Mouse (Mus musculus) forebrain, embryonic 11.5 days (tissue): ENCODE data around the gene Snx17. TPM values are rescaled to one million over a fixed set of nuclear protein-coding genes. Genes with fewer than 3 reads are reported as not detected.

Experiments used
- ATAC-seq: fragments of 200-750 bp; cut with Nextera tagmentation; replicated peaks from 2 replicates; pipeline ENCODE4 v1.8.0; 2017; ENCODE audit warnings: moderate TSS enrichment; ENCODE audit not compliant: low FRiP score
- DNase-seq: peaks from one replicate; pipeline ENCODE4 v3.0.0-alpha.2; 2017; ENCODE audit warnings: low spot score
- H3K27ac ChIP-seq: fragments of 300-500 bp; sonication (generic); 2 replicates; pipeline ENCODE4 v1.5.1; 2014; ENCODE audit warnings: low read depth, low read length
- H3K27me3 ChIP-seq: fragments of 300-500 bp; sonication (generic); 2 replicates; pipeline ENCODE4 v1.6.1; 2014; ENCODE audit warnings: mild to moderate bottlenecking, low read length, mixed read lengths; ENCODE audit not compliant: control insufficient read depth, insufficient read depth
- H3K36me3 ChIP-seq: fragments of 300-500 bp; sonication (generic); 2 replicates; pipeline ENCODE4 v1.6.1; 2014; ENCODE audit warnings: mild to moderate bottlenecking, low read length, moderate library complexity, mixed read lengths; ENCODE audit not compliant: control insufficient read depth, insufficient read depth
- H3K4me1 ChIP-seq: fragments of 300-500 bp; sonication (generic); replicated peaks from 2 replicates; pipeline ENCODE4 v1.6.1; 2014; ENCODE audit warnings: low read length, mixed read lengths; ENCODE audit not compliant: control insufficient read depth, insufficient read depth
- H3K4me2 ChIP-seq: fragments of 300-500 bp; sonication (generic); 2 replicates; pipeline ENCODE4 v1.6.1; 2014; ENCODE audit warnings: low read depth, mild to moderate bottlenecking, low read length, moderate library complexity, mixed read lengths; ENCODE audit not compliant: severe bottlenecking
- H3K4me3 ChIP-seq: fragments of 300-500 bp; sonication (generic); 2 replicates; pipeline ENCODE4 v1.5.1; 2014; ENCODE audit warnings: low read depth, low read length
- H3K9ac ChIP-seq: fragments of 300-500 bp; sonication (generic); 2 replicates; pipeline ENCODE4 v1.6.1; 2014; ENCODE audit warnings: low read length
- H3K9me3 ChIP-seq: fragments of 300-500 bp; sonication (generic); 2 replicates; pipeline ENCODE4 v1.6.1; 2016; ENCODE audit warnings: low read length, mixed read lengths; ENCODE audit not compliant: control insufficient read depth
- WGBS: fragments of 180-500 bp; shearing (Covaris S2); extraction: QIAGEN DNeasy Blood & Tissue Kit; methylation state at CpG from one replicate; pipeline ENCODE4 v1.1.7; 2014; 5-methylcytosine and 5-hydroxymethylcytosine counted together
- polyA plus RNA-seq: library from polyadenylated mRNA; unstranded; fragments of >200 nt; fragmentation: Nextera tagmentation; extraction: Ambion mirVana; gene quantifications from 2 replicates; pipeline ENCODE4 v1.2.1, GENCODE M21; 2014

Gene Snx17
- 142 and 144 TPM in 2 replicates for polyA plus RNA-seq

DNA sequence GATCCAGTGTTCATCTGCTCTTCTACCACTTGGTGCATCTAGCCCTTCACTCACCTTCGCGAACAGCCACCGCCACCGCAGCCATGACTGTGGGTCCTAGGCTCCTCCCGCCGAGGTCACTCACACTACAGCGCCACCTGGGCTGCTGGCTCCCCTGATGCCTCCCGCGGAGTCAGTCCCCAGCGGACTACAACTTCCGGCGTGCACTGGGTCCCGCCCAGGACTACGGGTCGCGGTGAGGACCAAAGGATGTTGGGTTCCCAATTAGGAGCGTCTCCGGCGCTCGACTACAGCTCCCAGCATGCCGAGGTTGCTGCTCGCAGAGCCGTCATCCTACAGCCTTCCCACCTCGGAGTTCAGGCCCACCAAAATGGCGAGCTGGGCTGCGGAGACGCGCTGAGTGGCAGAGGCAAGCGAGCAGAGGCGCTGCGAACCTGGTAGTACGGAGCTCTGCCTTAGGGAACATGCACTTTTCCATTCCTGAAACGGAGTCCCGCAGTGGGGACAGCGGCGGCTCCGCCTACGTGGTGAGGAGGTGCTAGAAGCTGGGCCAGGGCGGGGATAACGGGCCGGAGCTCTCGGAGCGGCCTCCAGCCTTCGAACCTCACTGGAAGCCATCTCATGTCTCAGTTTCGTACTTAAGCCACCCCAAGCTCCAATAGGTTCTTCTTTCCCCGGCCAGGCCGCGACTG lies at the start of gene Snx17, which contains the start of gene Eif2b4:
TSS of gene Snx17 (plus strand) at position 289 of the 692 bp plus-strand sequence.
TSS of gene Eif2b4 (minus strand) at position 492 of the 692 bp plus-strand sequence.
- no peaks in the 10 kb centered on the region for H3K9me3 ChIP-seq
- no peaks in the 10 kb centered on the region for H3K27me3 ChIP-seq
- peak; percentile 99 for DNase-seq
- WGBS, result under 1% methylated on average over 48 of the region's 48 CpGs
- peak within 1 kb of the TSS; percentile 58; the same call in 1 of the 2 replicates for H3K27ac ChIP-seq
- peak within 1 kb of the TSS; percentile 74 for H3K9ac ChIP-seq
- H3K4me3 ChIP-seq, result peak within 1 kb of the TSS; percentile 83
- H3K4me1 ChIP-seq, result 0 out of 2 replicates have a peak, but pooled peaks cover 3% of the 10 kb centered on the region
- peak; percentile 97 for ATAC-seq
- H3K36me3 ChIP-seq, result peaks cover 16% of the 10 kb centered on the region; the same call in 1 of the 2 replicates
- H3K4me2 ChIP-seq, result peak within 1 kb of the TSS; percentile 77

GRCm38 (mm10) chr5:31149781-31150180 lies 43.2 kb upstream of the Snx17 start:
- H3K4me1 ChIP-seq, result peaks cover 5% of the 10 kb centered on the region; the same call in 1 of the 2 replicates
- H3K36me3 ChIP-seq, result no peaks in the 10 kb centered on the region
- ATAC-seq, result no peak
- H3K4me2 ChIP-seq, result no peak overlapping the region
- DNase-seq, result no peak
- no peaks in the 10 kb centered on the region for H3K27me3 ChIP-seq
- no peak overlapping the region for H3K9ac ChIP-seq
- no peak overlapping the region for H3K27ac ChIP-seq
- H3K9me3 ChIP-seq, result no peaks in the 10 kb centered on the region
- 91% methylated on average over 4 of the region's 4 CpGs for WGBS
- H3K4me3 ChIP-seq, result no peak overlapping the region

DNA sequence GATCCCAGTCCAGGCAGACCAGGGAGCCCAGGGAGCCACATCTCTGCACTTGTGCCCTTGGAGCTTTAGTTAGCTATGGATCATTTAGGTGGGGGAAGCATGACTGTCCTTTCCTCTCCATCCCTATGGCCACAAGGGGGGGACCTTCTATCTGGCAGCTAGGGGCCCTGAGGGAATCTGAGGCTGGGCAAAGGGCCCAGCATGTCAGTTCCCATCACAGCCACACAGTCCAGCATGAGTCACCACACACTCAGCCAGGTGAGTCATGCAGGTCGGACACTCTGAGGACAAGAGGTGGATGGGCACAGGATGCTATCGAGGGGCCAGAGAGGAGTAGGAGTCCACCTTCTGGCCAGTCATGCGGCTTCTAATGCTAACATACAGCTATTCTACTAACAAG lies 41.3 kb upstream of the Snx17 start:
- 96% methylated on average over 3 of the region's 3 CpGs for WGBS
- Histone ChIP-seq H3K4me1 (peaks cover 5% of the 10 kb centered on the region; the same call in 1 of the 2 replicates), H3K27me3 (no peaks in the 10 kb centered on the region), H3K9me3 (no peaks in the 10 kb centered on the region), H3K4me2 (no peak overlapping the region), H3K27ac (no peak overlapping the region), H3K36me3 (no peaks in the 10 kb centered on the region), H3K4me3 (no peak overlapping the region), H3K9ac (no peak overlapping the region)
- DNase-seq, result no peak
- ATAC-seq, result no peak

DNA sequence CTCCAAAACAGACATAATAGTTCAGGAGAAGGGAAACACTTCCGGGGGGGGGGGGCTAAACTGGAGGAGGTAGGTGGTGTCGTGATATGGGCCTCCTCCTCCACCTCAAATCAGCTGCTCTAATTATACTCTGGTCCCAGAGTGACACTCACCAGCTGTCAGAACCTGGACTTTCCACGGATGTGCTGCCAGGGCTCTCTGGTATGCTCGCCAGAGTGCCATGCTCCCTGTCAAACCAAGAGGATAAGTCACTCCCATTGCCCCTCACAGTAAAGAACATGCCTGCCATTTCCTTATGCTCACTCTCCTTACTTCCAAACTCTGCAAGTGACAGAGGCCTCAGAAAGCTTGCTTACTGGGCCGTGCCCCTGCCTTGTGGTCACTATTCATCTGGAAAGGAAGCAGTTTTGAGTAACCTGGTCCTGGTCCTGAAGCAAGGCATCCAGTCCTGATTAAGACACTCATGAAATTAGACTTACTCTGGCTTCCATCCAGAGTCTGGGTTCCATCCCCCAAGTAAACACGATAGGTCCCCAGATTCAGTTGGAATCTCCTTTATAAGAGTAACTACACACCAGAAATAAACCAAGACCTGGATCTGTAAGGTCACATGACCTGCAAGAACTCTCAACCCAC lies 39.4 kb upstream of the Snx17 start:
- H3K9ac ChIP-seq, result peak overlapping the region; percentile 72
- peak overlapping the region; percentile 58 for H3K4me3 ChIP-seq
- H3K9me3 ChIP-seq, result no peaks in the 10 kb centered on the region
- no peak for DNase-seq
- no peaks in the 10 kb centered on the region for H3K27me3 ChIP-seq
- peaks cover 5% of the 10 kb centered on the region; the same call in 1 of the 2 replicates for H3K4me1 ChIP-seq
- WGBS, result 41% methylated on average over 6 of the region's 6 CpGs
- H3K4me2 ChIP-seq, result peak overlapping the region; percentile 94
- H3K27ac ChIP-seq, result no peak overlapping the region
- H3K36me3 ChIP-seq, result peaks cover 13% of the 10 kb centered on the region; the same call in 1 of the 2 replicates
- ATAC-seq, result peak; percentile 31

GRCm38 (mm10) chr5:31154152-31154553 lies 38.9 kb upstream of the Snx17 start, which contains the start of gene Mpv17:
TSS of gene Mpv17 (minus strand) at chr5:31154251.
- peak; percentile 88 for DNase-seq
- Histone ChIP-seq H3K27ac (no peak within 1 kb of the TSS), H3K4me2 (peak within 1 kb of the TSS; percentile 94)

GRCm38 (mm10) chr5:31162462-31162861 lies 30.6 kb upstream of the Snx17 start:
- Histone ChIP-seq H3K4me1 (no peaks in the 10 kb centered on the region), H3K9me3 (no peaks in the 10 kb centered on the region), H3K27me3 (no peaks in the 10 kb centered on the region), H3K27ac (no peak overlapping the region), H3K9ac (no peak overlapping the region), H3K4me2 (no peak overlapping the region), H3K4me3 (no peak overlapping the region), H3K36me3 (peaks cover 15% of the 10 kb centered on the region)
- DNase-seq (no peak), ATAC-seq (no peak)

More at GRCm38 (mm10) chr5:31154152-31154553, 38.9 kb upstream of the Snx17 start, which contains the start of gene Mpv17:
- H3K27me3 ChIP-seq, result no peaks in the 10 kb centered on the region
- peaks cover 5% of the 10 kb centered on the region; the same call in 1 of the 2 replicates for H3K4me1 ChIP-seq
- H3K36me3 ChIP-seq, result peaks cover 13% of the 10 kb centered on the region; the same call in 1 of the 2 replicates
- H3K4me3 ChIP-seq, result peak within 1 kb of the TSS; percentile 58
- under 1% methylated on average over 19 of the region's 19 CpGs for WGBS
- ATAC-seq, result peak; percentile 93
- H3K9me3 ChIP-seq, result no peaks in the 10 kb centered on the region
- H3K9ac ChIP-seq, result peak within 1 kb of the TSS; percentile 72

- peaks cover 21% of the 10 kb centered on the region for H3K36me3 ChIP-seq
- no peak overlapping the region for H3K4me2 ChIP-seq
- no peak overlapping the region for H3K4me3 ChIP-seq
- H3K27me3 ChIP-seq, result no peaks in the 10 kb centered on the region
- no peaks in the 10 kb centered on the region for H3K4me1 ChIP-seq
- 94% methylated on average over 1 of the region's 1 CpGs for WGBS
- no peak overlapping the region for H3K27ac ChIP-seq
- H3K9me3 ChIP-seq, result no peaks in the 10 kb centered on the region
- no peak for ATAC-seq
- DNase-seq, result no peak
- H3K9ac ChIP-seq, result no peak overlapping the region
These were observed 28.1 kb upstream of the Snx17 start for GRCm38 (mm10) chr5:31164878-31165277.

DNA sequence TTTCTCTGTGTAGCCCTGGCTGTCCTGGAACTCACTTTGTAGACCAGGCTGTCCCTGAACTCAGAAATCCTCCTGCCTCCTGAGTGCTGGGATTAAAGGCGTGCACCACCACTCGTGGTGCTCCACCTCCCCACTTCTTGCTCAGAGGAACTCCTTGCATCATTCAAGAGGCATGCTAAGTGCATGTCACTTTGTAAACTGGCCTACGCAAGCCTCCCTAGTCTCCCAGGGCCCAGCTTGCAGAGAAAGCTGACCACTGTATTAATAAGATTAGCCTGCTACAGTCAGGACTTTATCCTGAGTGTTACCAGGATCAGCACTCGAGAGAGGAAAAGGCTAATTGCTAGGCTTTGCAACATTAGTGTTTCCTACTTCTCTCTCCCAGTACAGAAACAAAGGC lies 24.4 kb upstream of the Snx17 start:
- Histone ChIP-seq H3K4me1 (no peaks in the 10 kb centered on the region), H3K27me3 (no peaks in the 10 kb centered on the region), H3K9me3 (no peaks in the 10 kb centered on the region), H3K4me3 (no peak overlapping the region), H3K4me2 (no peak overlapping the region), H3K9ac (no peak overlapping the region), H3K27ac (no peak overlapping the region), H3K36me3 (peaks cover 23% of the 10 kb centered on the region)
- DNase-seq (no peak), ATAC-seq (no peak)
- WGBS, result 91% methylated on average over 4 of the region's 4 CpGs
